Mouse (Mus musculus) heart, adult 8-10 months (tissue): Measurements from ENCODE around the gene Rnf213. TPM values are rescaled to one million over a fixed set of nuclear protein-coding genes. Genes with fewer than 3 reads are reported as not detected.

ENCODE experiments used
- DNase-seq: peaks from one replicate; pipeline ENCODE4 v3.0.0; 2022; ENCODE audit warnings: low spot score
- total RNA-seq, 4 experiments: library from RNA; stranded (reverse); gene quantifications; 2 replicates each; pipeline ENCODE4 v1.2.4; 2022

The Rnf213 gene
- total RNA-seq, 4 experiments from 2014 or later: 11.1 to 16.0 (median 13.2) TPM

DNA sequence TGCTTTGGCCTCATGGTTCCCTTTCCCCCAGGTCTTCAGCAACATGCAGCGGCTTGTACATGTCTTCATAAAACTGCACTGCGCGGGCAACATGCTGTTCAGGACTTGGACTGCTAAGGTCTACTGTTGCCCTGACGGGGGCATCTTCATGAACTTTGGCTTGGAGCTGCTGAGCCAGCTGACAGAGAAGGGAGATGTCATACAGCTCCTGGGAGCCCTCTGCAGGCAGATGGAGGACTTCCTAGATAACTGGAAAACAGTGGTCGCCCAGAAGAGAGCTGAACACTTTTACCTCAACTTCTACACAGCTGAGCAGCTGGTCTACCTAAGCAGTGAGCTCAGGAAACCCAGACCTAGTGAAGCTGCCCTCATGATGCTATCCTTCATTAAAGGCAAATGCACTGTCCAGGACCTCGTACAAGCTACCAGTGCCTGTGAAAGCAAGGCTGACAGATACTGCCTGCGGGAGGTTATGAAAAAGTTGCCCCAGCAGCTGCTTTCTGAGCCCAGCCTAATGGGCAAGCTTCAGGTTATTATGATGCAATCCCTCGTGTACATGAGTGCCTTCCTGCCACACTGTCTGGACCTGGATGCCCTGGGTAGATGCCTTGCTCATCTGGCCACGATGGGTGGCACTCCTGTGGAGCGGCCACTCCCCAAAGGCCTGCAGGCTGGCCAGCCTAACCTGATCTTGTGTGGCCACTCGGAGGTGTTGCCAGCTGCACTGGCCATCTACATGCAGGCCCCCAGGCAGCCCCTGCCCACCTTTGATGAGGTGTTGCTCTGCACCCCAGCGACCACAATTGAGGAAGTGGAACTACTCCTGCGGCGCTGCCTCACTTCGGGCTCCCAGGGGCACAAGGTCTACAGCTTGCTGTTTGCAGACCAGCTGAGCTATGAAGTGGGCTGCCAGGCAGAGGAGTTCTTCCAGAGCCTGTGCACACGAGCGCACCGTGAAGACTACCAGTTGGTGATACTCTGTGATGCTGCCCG, 43.3 kb downstream of the Rnf213 start:
- no peak for DNase-seq

GRCm38 (mm10) chr11:119438776-119439175, 45.9 kb downstream of the Rnf213 start:
- no peak for DNase-seq

GRCm38 (mm10) chr11:119442199-119442598, 49.3 kb downstream of the Rnf213 start:
- no peak for DNase-seq

DNA sequence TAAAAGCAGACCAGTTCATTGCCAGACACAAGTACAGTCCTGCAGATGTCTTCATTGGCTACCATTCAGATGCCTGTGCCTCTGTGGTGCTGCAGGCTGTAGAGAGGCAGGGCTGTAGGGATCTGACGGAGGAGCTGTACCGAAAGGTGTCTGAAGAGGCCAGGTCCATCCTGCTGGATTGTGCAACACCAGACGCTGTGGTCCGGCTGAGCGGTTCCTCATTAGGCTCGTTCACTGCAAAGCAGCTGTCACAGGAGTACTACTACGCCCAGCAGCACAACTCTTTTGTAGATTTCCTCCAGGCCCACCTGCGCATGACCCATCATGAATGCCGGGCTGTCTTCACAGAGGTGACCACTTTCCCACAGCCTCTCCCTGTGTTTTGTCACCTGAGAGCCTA, 50.5 kb downstream of the Rnf213 start:
- no peak for DNase-seq

GRCm38 (mm10) chr11:119456097-119456496, 63.2 kb downstream of the Rnf213 start:
- no peak for DNase-seq

DNA sequence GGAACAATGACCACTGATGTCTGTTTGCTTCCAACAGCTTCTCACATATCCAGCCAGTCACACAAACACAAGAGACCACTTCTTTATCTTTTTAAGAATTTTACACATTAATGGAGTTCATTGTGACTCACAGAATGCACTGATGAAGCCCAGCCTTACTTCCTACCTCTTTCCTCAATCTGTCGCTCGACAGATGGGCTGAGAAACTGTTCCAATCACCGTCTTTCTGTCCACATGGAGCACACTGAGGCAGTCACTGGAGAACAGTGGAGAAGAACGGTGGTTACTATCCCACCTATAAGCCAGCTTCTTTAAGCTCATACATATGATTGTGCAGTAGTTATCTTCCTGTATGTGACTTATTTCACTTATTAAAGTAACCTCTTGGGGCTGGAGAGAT, 85.0 kb downstream of the Rnf213 start:
- no peak for DNase-seq

DNA sequence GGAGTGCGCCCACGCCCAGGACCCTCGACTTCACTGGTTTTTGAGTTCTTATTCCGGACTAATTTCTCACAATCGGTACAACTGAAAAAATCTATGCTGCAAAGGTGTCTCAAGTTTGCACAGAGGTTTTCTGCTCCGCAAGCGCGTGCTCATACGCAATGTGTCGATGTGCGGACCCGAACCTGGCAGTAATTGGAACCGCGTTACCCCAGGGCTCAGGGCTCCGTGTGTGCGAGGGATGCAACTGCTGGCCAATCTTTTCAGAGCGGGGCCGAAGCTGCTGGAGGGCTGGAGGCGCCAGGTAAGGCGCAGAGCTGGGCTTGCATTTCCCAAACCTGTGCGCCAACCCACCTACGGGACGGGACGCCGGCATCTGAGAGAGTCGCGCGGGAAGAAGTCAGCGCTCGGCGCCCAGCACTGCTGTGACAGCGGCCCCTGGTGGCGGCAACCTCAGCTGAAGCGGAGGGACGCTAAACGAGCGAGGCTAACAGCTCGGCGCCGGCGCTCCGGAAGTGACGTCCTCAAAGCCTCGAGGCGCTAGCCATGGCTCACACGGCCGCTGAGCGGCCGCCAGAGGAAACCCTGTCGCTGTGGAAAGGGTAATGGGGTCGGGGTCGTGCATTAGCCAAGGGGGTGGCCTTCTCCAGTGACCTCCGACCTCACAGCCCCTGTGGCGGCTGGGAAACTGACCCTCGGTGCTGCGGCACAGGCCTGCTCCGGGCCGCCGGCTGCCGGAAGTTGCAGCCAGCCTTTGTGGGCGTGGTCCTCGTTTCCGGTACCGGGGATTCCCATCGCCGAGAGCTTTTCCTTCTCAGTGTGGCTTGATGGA, 98.2 kb downstream of the Rnf213 start, which contains the start of gene Endov:
Gene Endov, plus strand, starts transcription at position 487 of the 829 bp plus-strand sequence.
- peak; percentile 96 for DNase-seq

GRCm38 (mm10) chr11:119491690-119492087, 98.8 kb downstream of the Rnf213 start:
- no peak for DNase-seq

GRCm38 (mm10) chr11:119492830-119493229, 99.9 kb downstream of the Rnf213 start:
- no peak for DNase-seq

- DNase-seq: no peak
Observed at GRCm38 (mm10) chr11:119493516-119493915, 100.6 kb downstream of the Rnf213 start.

DNA sequence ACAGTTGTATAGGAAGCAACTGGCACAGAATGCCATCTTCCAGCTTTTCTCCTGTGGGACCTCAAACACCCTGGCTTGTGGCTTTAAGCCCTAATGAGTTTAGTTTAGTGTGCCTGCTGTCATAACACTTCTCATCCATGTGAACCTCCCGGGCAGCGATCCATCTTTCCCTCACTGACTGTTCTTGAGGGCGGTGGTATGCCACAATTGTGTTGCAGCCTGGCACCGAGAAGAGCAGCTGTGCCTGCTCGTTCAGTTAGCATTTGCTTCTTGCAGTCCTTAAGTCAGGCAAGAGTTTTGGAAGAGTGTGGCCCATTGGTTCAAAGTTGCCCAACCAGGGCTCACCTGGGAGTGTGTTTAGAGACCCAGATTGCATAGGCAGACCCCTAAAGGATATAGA, 103.2 kb downstream of the Rnf213 start:
- no peak for DNase-seq

GRCm38 (mm10) chr11:119497451-119497850, 104.6 kb downstream of the Rnf213 start:
- no peak for DNase-seq

DNA sequence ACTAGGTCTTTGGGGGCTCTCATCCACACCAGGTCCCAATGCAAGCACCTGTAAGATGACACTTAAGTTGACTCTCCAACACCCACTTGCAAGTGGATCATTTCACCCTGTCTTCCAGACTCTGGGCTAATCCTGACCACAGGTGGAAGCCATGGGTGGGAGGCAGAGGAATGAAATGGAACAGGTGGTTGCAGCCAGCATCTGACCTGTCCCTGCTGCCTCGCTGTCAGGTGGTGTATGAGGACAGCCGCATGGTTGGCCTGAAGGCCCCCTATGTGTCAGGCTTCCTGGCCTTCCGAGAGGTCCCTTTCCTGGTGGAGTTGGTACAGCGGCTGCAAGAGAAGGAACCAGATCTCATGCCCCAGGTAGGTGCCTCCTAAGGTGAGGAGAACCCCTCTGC, 106.4 kb downstream of the Rnf213 start:
- no peak for DNase-seq

GRCm38 (mm10) chr11:119500011-119500410, 107.1 kb downstream of the Rnf213 start:
- DNase-seq: no peak

DNA sequence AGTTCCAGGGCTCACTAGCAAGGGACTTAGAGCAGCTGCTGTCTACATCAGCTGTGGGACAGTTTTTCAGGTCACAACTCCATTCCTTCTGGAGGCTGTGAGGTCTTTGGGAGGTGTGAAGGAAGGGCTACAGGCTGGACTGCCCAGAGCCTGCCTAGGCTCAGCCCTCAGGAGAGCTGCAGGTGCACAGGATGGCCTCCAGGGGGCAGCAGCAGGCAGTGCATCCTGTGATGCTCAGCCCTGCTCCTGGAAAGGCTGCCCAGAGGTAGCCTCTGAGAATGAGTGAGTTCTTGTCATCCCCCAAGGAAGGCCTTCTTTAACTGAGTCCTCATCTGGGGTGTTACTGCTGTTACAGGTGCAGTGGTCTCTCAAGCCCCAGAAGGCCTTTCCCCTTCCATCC, 110.8 kb downstream of the Rnf213 start:
- peak; percentile 63 for DNase-seq

DNA sequence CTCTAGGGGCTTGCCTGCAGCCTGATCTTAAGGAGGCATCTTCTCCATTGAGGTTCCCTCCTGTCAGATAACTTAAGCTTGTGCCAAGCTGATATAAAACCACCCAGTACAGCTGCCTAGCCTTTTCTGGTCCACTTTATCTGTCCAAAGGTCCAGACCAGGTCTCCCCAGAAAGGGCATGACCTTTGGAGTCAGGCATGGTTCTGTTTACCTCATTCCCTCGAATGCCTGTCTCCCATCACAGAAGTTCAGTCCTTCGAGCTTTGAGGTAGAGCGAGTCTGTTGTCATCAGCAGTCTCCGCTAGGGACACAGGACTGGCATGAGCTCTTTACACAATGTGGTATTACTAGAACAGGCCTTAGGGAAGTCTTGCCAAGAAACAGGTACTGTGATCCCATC, 113.5 kb downstream of the Rnf213 start:
- DNase-seq: no peak

DNA sequence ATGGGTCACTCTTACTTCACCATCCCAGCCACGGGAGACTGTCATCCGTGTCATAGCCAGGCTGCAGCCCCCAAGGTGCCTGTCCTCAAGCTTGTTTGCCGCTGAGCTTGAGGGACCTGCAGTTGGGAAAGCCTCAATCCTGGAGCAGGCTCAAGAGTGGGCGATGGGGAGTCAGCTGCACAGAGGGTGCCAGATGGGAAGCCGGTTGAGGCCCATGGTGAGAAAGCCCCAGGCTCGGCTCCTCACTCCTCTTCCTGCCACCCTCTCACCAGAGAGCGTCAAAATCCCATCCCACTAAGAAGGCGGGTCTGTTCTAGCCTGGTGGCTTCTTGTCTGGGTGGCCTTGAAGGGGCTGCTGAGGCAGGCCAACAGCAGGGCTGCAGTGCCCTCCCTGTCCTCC, 114.9 kb downstream of the Rnf213 start:
- no peak for DNase-seq

- no peak for DNase-seq
Observed at GRCm38 (mm10) chr11:119509165-119509776, 116.4 kb downstream of the Rnf213 start.

DNA sequence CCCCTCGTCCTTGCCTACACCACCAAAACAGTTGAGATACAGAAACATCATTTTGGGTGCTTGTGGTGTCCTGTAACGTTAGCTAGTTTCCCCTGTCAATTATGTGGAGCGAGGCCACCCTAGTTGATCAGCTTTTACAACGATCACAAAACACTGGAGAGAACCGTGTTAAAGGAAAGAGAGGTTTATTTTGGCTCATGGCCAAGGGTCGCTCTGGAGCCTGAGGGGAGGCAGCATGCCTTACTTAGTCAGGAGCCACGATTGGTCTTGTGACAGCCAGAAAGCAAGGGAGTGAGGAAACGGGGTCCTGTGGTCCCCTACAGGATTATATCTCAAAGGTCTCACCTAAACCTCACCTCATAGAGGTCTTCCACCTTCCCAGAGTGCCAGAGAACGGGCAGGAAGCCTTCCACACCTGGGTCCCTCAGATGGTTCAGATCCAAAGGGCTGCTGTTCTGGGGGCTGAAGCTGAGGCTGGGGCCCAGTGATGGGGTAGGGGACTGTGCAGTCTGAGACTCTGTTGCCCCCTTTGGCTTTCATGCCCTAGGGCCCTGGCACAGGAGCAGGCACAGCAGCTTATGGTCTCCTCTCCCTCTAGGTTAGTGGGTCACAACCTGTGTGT, 120.2 kb downstream of the Rnf213 start:
- no peak for DNase-seq

- no peak for DNase-seq
Observed at GRCm38 (mm10) chr11:119514108-119514860, 121.4 kb downstream of the Rnf213 start.
